Mouse (Mus musculus) stomach, postnatal 0 days (tissue): ENCODE results near the gene Wdr82.

Experiments
- CTCF ChIP-seq: IDR thresholded peaks from 2 replicates; pipeline ENCODE4 v1.5.1; 2016; ENCODE audit warnings: antibody characterized with exemption, low read depth, mild to moderate bottlenecking, moderate library complexity
- EP300 ChIP-seq: optimal IDR thresholded peaks from 2 replicates; pipeline ENCODE3; 2016; ENCODE audit warnings: antibody characterized with exemption

DNA sequence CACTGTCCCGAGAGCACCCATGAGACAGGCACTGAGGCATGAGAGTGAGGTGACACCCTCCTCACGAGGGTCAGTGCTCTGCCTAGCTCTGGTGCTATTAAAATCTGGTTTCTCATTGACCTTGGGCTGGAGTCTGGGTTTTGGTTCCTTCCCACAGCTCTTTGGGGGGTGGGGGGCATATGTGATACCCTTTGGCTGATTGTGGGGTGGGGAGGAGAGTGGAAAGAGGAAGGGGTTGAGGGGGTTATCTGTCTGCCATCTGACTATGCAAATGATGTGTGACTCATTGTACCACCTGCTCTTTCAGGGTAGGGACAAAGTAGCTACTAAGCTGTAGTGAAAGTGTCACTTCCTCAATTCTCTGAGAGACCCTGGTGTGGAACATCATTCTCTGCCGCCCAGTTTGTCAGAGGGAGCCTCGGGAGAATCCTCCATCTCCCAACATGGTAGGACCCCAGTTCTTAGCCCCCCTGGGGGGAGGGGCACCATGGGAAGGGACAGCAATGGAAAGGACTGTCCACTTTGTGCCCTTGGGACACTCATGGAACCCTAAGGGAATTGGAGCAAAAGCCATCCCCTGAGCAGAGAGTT lies 51.6 kb downstream of the Wdr82 start, which contains the start of gene Tlr9:
- no peak for TF ChIP-seq EP300
- TF ChIP-seq CTCF = no peak
